Mouse (Mus musculus) hindbrain, embryonic 11.5 days (tissue): ENCODE data around the gene Miga2. TPM values are rescaled to one million over a fixed set of nuclear protein-coding genes. Genes with fewer than 3 reads are reported as not detected.

Experiments
- ATAC-seq: fragments of 200-750 bp; cut with Nextera tagmentation; 2 replicates; pipeline ENCODE4 v1.8.0; 2017; ENCODE audit warnings: mild to moderate bottlenecking, moderate TSS enrichment, moderate library complexity; ENCODE audit not compliant: low FRiP score
- DNase-seq: peaks from one replicate; pipeline ENCODE4 v3.0.0-alpha.2; 2015; ENCODE audit warnings: low spot score
- H3K27ac ChIP-seq: fragments of 300-500 bp; sonication (generic); 2 replicates; pipeline ENCODE4 v1.5.1; 2014; ENCODE audit warnings: mild to moderate bottlenecking, low read depth, low read length
- H3K27me3 ChIP-seq: fragments of 300-500 bp; sonication (generic); 2 replicates; pipeline ENCODE4 v1.6.1; 2014; ENCODE audit warnings: mild to moderate bottlenecking, low read length, moderate library complexity, mixed read lengths; ENCODE audit not compliant: control insufficient read depth, insufficient read depth
- H3K36me3 ChIP-seq: fragments of 300-500 bp; sonication (generic); 2 replicates; pipeline ENCODE4 v1.6.1; 2014; ENCODE audit warnings: mild to moderate bottlenecking, low read length, moderate library complexity, mixed read lengths; ENCODE audit not compliant: control insufficient read depth, insufficient read depth
- H3K4me1 ChIP-seq: fragments of 300-500 bp; sonication (generic); replicated peaks from 2 replicates; pipeline ENCODE4 v1.6.1; 2014; ENCODE audit warnings: low read length, mixed read lengths; ENCODE audit not compliant: control insufficient read depth, insufficient read depth
- H3K4me2 ChIP-seq: fragments of 300-500 bp; sonication (generic); replicated peaks from 2 replicates; pipeline ENCODE4 v1.6.1; 2014; ENCODE audit warnings: mild to moderate bottlenecking, low read depth, low read length
- H3K4me3 ChIP-seq: fragments of 300-500 bp; sonication (generic); 2 replicates; pipeline ENCODE4 v1.5.1; 2014; ENCODE audit warnings: low read depth, low read length
- H3K9ac ChIP-seq: fragments of 300-500 bp; sonication (generic); 2 replicates; pipeline ENCODE4 v1.6.1; 2014; ENCODE audit warnings: low read depth, low read length
- H3K9me3 ChIP-seq: fragments of 300-500 bp; sonication (generic); 2 replicates; pipeline ENCODE4 v1.6.1; 2016; ENCODE audit warnings: low read length; ENCODE audit not compliant: control insufficient read depth
- WGBS: fragments of 180-500 bp; shearing (Covaris S2); extraction: QIAGEN DNeasy Blood & Tissue Kit; methylation state at CpG from one replicate; pipeline ENCODE4 v1.1.7; 2014; 5-methylcytosine and 5-hydroxymethylcytosine counted together
- polyA plus RNA-seq: library from polyadenylated mRNA; unstranded; fragments of >200 nt; fragmentation: Nextera tagmentation; extraction: Ambion mirVana; gene quantifications from 2 replicates; pipeline ENCODE4 v1.2.1, GENCODE M21; 2014

Miga2 gene
- polyA plus RNA-seq, 1 experiment from 2014 or later = 18.6 TPM

GRCm38 (mm10) chr2:30397986-30398512, 34.0 kb downstream of the Miga2 start:
- DNase-seq = no peak
- WGBS = 76% methylated on average over 10 of the region's 10 CpGs

DNA sequence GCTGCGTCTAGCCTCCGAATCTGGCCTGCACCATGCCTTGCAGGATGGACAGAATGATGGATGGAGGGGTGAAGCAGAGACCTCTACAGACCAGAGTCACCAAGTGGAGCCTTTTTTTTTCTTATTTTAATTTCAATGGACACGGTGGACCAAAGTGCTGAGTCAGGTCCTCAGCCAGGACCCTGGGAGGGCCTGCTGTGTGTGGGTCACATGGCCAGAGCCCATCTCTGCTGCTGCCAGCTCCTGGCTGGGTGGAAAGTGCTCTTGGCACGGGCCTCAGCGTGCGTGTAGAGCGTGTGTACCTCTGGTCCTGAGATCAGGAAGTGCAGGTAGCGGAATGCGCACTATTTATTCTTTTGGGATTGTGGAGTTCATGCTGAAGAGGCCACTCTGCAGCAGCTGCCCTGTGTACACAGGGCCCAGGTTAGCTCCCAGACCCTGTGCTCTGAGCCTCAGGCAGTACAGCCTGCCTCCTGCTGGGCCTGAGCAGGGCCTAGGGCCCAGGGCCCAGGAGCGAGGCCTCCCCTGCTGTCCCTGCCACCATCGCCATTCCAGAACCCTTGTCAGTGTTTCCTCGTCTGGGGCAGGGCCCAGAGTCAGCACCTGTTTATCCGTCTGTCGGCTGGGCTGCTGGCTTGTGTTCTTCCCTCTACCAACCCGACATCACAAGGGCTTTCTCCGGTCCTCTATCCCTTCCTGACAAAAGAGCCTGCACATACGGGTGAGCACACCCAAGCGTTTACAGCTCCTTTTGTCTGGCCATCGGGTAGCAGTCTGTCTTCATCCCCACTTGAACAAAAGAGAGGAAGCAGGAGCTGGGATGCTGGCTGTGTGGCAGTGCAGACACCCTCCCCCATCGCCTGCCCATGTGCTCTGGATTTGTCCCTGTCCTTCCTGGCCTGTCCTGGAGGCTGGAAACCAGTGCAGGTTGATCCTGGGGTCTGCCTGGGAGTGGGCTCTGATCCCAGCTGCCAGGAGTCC, 35.4 kb downstream of the Miga2 start:
- peak overlapping the region; percentile 46 for H3K9ac ChIP-seq
- no peaks in the 10 kb centered on the region for H3K9me3 ChIP-seq
- no peak overlapping the region for H3K4me3 ChIP-seq
- 33% methylated on average over 20 of the region's 20 CpGs for WGBS
- ATAC-seq (peak; percentile 76), DNase-seq (peak; percentile 63)
- peaks cover 14% of the 10 kb centered on the region for H3K4me1 ChIP-seq
- H3K27ac ChIP-seq = peak overlapping the region; percentile 90
- no peaks in the 10 kb centered on the region for H3K27me3 ChIP-seq
- 0 out of 2 replicates have a peak, but pooled peaks cover 4% of the 10 kb centered on the region for H3K36me3 ChIP-seq
- no peak overlapping the region for H3K4me2 ChIP-seq

More at GRCm38 (mm10) chr2:30397986-30398512, 34.0 kb downstream of the Miga2 start:
- Histone ChIP-seq H3K36me3 (0 out of 2 replicates have a peak, but pooled peaks cover 4% of the 10 kb centered on the region), H3K4me1 (peaks cover 14% of the 10 kb centered on the region), H3K9ac (no peak overlapping the region), H3K27me3 (no peaks in the 10 kb centered on the region), H3K27ac (no peak overlapping the region), H3K4me2 (no peak overlapping the region), H3K9me3 (no peaks in the 10 kb centered on the region), H3K4me3 (no peak overlapping the region)
- ATAC-seq = no peak

DNA sequence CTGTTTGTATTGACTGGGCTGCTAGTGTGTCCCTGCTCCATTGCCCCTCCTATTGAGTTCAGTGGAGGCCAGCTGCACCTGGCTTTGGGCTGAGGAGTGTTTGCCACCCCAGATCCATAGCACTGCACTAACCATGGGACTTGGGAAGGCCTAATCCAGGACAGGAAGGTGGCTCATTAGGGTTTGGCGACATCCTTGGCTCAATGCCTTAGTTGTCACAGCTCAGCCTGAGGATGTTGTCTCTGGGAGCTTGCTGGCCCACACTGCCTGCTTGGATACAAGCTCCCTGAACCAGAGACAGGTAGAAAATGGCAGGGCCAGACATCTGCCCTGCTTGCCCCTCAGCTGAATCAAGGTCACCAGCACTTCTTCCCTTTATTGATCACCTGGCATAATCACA, 37.5 kb downstream of the Miga2 start:
- H3K9me3 ChIP-seq = no peaks in the 10 kb centered on the region
- H3K36me3 ChIP-seq = 0 out of 2 replicates have a peak, but pooled peaks cover 4% of the 10 kb centered on the region
- H3K4me1 ChIP-seq = peaks cover 14% of the 10 kb centered on the region
- H3K4me2 ChIP-seq = no peak overlapping the region
- no peak overlapping the region for H3K27ac ChIP-seq
- ATAC-seq = no peak
- DNase-seq = no peak
- no peak overlapping the region for H3K9ac ChIP-seq
- no peaks in the 10 kb centered on the region for H3K27me3 ChIP-seq
- 86% methylated on average over 1 of the region's 1 CpGs for WGBS
- H3K4me3 ChIP-seq = no peak overlapping the region

DNA sequence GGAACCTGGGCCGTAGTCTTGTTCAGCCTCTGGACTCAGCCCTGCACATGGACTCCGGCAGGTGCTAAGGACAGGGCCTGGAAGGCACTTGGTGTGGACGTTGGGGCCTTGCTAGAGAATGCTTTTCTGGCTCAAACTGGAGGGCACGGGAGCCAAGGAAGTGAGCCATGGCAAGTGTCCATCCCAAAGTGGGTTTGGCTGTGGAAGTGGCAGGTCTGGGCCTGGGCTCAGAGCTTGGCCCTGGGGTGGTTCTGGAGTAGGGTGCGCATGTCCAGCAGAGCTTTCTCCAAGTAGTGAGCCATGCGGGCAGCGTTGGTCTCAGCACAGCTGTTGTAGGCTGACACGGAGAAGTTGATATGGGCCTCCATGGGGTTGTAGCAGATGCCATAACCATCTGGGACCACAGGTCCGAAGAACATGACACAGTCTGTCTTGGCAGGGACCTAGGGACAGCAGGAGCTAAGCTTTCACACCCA, 38.4 kb downstream of the Miga2 start:
- DNase-seq (no peak), ATAC-seq (no peak)
- 91% methylated on average over 9 of the region's 9 CpGs for WGBS

DNA sequence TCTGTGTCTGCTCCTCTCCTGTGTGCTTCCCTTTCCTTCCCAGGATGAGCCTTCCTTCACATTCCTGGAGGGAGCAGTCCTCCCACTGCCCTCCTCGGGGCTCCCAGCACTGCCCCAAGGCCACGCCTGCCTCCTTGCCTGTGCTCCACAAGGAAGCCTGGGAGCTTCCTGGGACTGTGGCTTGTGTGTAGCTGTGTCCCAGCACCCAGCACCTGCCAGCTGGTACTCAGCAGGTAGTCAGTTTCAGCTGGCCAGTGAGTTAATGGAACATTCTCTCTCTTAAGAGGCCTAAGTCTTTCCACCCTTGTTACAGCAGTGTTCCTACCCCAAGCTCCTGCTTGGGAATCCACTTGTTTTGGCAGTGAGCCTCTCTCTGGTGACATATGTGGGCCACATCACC, 38.8 kb downstream of the Miga2 start:
- no peak for ATAC-seq
- Histone ChIP-seq H3K27me3 (no peaks in the 10 kb centered on the region), H3K9ac (no peak overlapping the region), H3K4me1 (peaks cover 14% of the 10 kb centered on the region), H3K4me2 (no peak overlapping the region), H3K36me3 (no peaks in the 10 kb centered on the region), H3K27ac (no peak overlapping the region), H3K4me3 (no peak overlapping the region), H3K9me3 (no peaks in the 10 kb centered on the region)
- 77% methylated on average over 2 of the region's 2 CpGs for WGBS
- DNase-seq = no peak

More for the DNA sequence above, 38.4 kb downstream of the Miga2 start:
- no peaks in the 10 kb centered on the region for H3K27me3 ChIP-seq
- H3K9me3 ChIP-seq = no peaks in the 10 kb centered on the region
- H3K9ac ChIP-seq = no peak overlapping the region
- H3K4me3 ChIP-seq = no peak overlapping the region
- H3K4me2 ChIP-seq = no peak overlapping the region
- H3K36me3 ChIP-seq = no peaks in the 10 kb centered on the region
- H3K4me1 ChIP-seq = peaks cover 14% of the 10 kb centered on the region
- no peak overlapping the region for H3K27ac ChIP-seq

- Histone ChIP-seq H3K27ac (no peak overlapping the region), H3K9ac (no peak overlapping the region), H3K9me3 (no peaks in the 10 kb centered on the region), H3K4me3 (no peak overlapping the region), H3K4me1 (peaks cover 9% of the 10 kb centered on the region), H3K4me2 (no peak overlapping the region), H3K27me3 (no peaks in the 10 kb centered on the region), H3K36me3 (0 out of 2 replicates have a peak, but pooled peaks cover 2% of the 10 kb centered on the region)
- DNase-seq (no peak), ATAC-seq (no peak)
- 93% methylated on average over 1 of the region's 1 CpGs for WGBS
Measured at GRCm38 (mm10) chr2:30403870-30404269, 39.8 kb downstream of the Miga2 start.

DNA sequence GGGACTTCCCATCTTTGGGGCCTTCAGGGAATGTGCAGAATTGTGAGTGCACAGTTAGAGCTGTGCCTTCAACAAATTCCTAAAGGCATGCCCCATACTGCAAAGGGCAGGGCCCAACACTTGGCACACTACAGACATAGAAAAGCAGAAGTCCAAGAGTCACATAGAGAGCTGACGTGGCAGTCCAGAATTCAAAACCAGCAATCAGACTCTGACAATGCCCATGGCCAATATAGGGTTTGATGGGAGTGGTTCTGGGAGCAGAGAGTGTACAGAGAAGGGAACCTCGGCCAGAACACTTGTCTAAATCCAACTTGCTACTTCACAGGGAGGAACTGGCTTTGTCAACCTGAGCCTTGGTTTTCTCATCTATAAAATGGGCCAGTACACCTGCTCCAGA, 43.2 kb downstream of the Miga2 start:
- ATAC-seq = no peak
- Histone ChIP-seq H3K9ac (no peak overlapping the region), H3K4me3 (no peak overlapping the region), H3K36me3 (0 out of 2 replicates have a peak, but pooled peaks cover 2% of the 10 kb centered on the region), H3K9me3 (no peaks in the 10 kb centered on the region), H3K27ac (no peak overlapping the region), H3K4me2 (no peak overlapping the region), H3K4me1 (no peaks in the 10 kb centered on the region), H3K27me3 (no peaks in the 10 kb centered on the region)
- WGBS = 96% methylated on average over 2 of the region's 2 CpGs
- no peak for DNase-seq

DNA sequence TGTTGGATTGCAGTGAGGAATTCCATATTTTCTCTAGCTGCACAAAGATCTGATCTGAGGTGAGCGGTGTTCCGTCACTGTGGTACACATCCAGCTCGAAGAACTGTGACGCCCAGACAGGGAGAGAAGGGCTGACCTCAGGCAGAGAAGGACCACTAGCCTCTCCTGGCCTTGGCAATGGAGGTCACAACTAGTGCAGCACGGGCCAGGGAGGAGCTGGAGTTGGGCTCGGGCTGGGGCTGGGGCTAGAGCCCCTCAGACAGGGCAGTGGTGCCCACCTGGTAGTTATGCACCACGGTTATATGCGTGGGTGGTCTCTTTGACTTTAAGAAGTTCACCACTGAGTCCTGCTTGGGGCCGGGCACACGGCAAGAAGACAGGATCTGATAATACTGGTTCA, 43.7 kb downstream of the Miga2 start:
- H3K4me1 ChIP-seq = no peaks in the 10 kb centered on the region
- H3K36me3 ChIP-seq = 0 out of 2 replicates have a peak, but pooled peaks cover 2% of the 10 kb centered on the region
- H3K4me3 ChIP-seq = no peak overlapping the region
- no peaks in the 10 kb centered on the region for H3K27me3 ChIP-seq
- H3K9me3 ChIP-seq = no peaks in the 10 kb centered on the region
- H3K27ac ChIP-seq = no peak overlapping the region
- no peak overlapping the region for H3K4me2 ChIP-seq
- DNase-seq (no peak), ATAC-seq (no peak)
- 92% methylated on average over 10 of the region's 10 CpGs for WGBS
- no peak overlapping the region for H3K9ac ChIP-seq
